Mouse (Mus musculus): ENCODE measurements around the gene Zfp664. TPM values are rescaled to one million over a fixed set of nuclear protein-coding genes. Genes with fewer than 3 reads are reported as not detected.
A peak's percentile ranks its signal among the peaks of the same experiment; 100 is the strongest.

Gene Zfp664
- polyA plus RNA-seq, 1 experiment: 19.6 TPM

- Histone ChIP-seq H3ac (ENCODE audit: control insufficient read depth, insufficient read length) (no peak overlapping the region), H3K4me2 (ENCODE audit: low read depth) (peak overlapping the region; percentile 75), H3K79me2 (ENCODE audit: control insufficient read depth, insufficient read depth) (no peaks in the 10 kb centered on the region), H3K27me3 (ENCODE audit: control insufficient read depth, insufficient read depth, insufficient read length) (no peaks in the 10 kb centered on the region), H3K36me3 (ENCODE audit: control insufficient read depth, insufficient read depth) (no peaks in the 10 kb centered on the region), H3K4me3 (no peak overlapping the region)
- TF ChIP-seq CEBPB (IDR thresholded peaks at IDR 0.05; ENCODE audit: insufficient read depth, poor library complexity, severe bottlenecking) (peak; percentile 20; the same call in 1 of the 2 replicates), E2F4 (IDR thresholded peaks at IDR 0.05; ENCODE audit: insufficient read depth) (no peak), MYOG (IDR thresholded peaks at IDR 0.05; ENCODE audit: control insufficient read depth in 1 of 3, insufficient read depth in 1 of 3, insufficient read length in 2 of 3, low read depth in 2 of 3) (peak in 2 of 3 experiments; percentile 39 to 64), TCF12 (IDR thresholded peaks at IDR 0.05; ENCODE audit: insufficient read depth, poor library complexity, severe bottlenecking) (peak; percentile 47), MYOD1 (IDR thresholded peaks at IDR 0.05; ENCODE audit: control insufficient read depth in 1 of 3, insufficient read length in 2 of 3, low read depth in 2 of 3) (peak in 2 of 3 experiments; percentile 51 to 80)
Observed at GRCm38 (mm10) chr5:124922356-124923352, 60.2 kb downstream of the Zfp664 start.

- H3K27me3 ChIP-seq (ENCODE audit: control insufficient read depth, insufficient read depth, insufficient read length): no peaks in the 10 kb centered on the region
- H3ac ChIP-seq (ENCODE audit: control insufficient read depth, insufficient read length): no peak overlapping the region
- TF ChIP-seq TCF3 (IDR thresholded peaks at IDR 0.05; ENCODE audit: insufficient read length, low read depth) (no peak), POLR2AphosphoS2 (IDR thresholded peaks at IDR 0.05; ENCODE audit: insufficient read length, low read depth) (no peak), TCF12 (IDR thresholded peaks at IDR 0.05; ENCODE audit: insufficient read depth, poor library complexity, severe bottlenecking) (no peak), MAX (IDR thresholded peaks at IDR 0.05; ENCODE audit: low read depth) (no peak), E2F4 (IDR thresholded peaks at IDR 0.05; ENCODE audit: insufficient read depth) (no peak), MYOG (IDR thresholded peaks at IDR 0.05; ENCODE audit: control insufficient read depth in 1 of 3, insufficient read depth in 1 of 3, insufficient read length in 2 of 3, low read depth in 2 of 3) (no peak), REST (IDR thresholded peaks at IDR 0.05; ENCODE audit: insufficient read depth, insufficient read length) (no peak), POLR2A (IDR thresholded peaks at IDR 0.05; ENCODE audit: insufficient read length, low read depth) (no peak)
Observed at GRCm38 (mm10) chr5:124929425-124930054, 67.0 kb downstream of the Zfp664 start.

DNA sequence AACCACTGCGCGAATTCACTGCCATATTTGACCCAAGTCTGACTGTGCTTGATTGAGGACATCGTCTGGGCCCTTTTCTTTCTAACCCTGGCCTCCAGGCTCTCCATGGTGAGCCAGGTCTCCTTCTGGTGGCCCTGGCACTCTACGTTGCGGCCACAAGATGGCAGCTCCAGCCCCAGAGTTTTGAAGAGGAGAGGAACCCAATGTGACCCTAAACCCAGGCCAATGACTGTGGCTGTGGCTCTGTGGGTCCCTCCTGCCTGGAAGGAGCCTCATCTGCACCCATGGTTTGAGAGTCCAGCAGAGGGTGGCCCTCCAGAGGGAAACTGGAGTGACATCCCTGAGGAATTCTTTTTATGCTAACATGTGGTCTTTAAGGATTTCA, 67.6 kb downstream of the Zfp664 start:
- H3ac ChIP-seq (ENCODE audit: control insufficient read depth, insufficient read length): no peak overlapping the region
- no peaks in the 10 kb centered on the region for H3K79me2 ChIP-seq (ENCODE audit: control insufficient read depth, insufficient read depth)
- no peaks in the 10 kb centered on the region for H3K36me3 ChIP-seq (ENCODE audit: control insufficient read depth, insufficient read depth)
- H3K4me2 ChIP-seq (ENCODE audit: low read depth): no peak overlapping the region
- H3K27me3 ChIP-seq (ENCODE audit: control insufficient read depth, insufficient read depth, insufficient read length): no peaks in the 10 kb centered on the region
- H3K4me3 ChIP-seq: no peak overlapping the region
- no peak for TF ChIP-seq POLR2A (IDR thresholded peaks at IDR 0.05; ENCODE audit: insufficient read length, low read depth)

More at GRCm38 (mm10) chr5:124929425-124930054, 67.0 kb downstream of the Zfp664 start:
- Histone ChIP-seq H3K4me2 (ENCODE audit: low read depth) (no peak overlapping the region), H3K4me3 (no peak overlapping the region), H3K36me3 (ENCODE audit: control insufficient read depth, insufficient read depth) (no peaks in the 10 kb centered on the region), H3K79me2 (ENCODE audit: control insufficient read depth, insufficient read depth) (no peaks in the 10 kb centered on the region)

DNA sequence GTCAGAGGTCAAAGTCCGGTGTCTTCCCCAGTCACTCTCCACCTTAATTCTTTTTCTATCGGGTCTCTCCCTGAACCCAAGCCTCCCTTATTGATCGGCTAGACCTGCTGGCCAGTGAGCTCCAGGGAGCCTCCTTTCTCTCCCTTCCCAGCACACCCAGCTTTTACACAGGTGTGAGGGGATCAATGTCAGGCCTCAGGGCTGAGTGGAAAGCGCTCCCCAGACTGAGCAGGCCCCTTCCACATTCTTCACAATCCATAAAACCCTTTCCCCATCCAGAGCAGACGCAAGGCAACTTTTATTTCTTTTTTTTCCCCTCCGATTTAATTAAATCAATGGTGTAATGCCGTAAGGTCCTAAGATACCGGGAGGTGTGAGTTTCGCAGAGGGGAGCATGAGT, 68.1 kb downstream of the Zfp664 start:
- Histone ChIP-seq H3K4me2 (ENCODE audit: low read depth) (no peak overlapping the region), H3K4me3 (no peak overlapping the region)

GRCm38 (mm10) chr5:124931076-124931475, 68.6 kb downstream of the Zfp664 start:
- no peaks in the 10 kb centered on the region for H3K79me2 ChIP-seq (ENCODE audit: control insufficient read depth, insufficient read depth)
- H3K27me3 ChIP-seq (ENCODE audit: control insufficient read depth, insufficient read depth, insufficient read length): no peaks in the 10 kb centered on the region
- no peaks in the 10 kb centered on the region for H3K36me3 ChIP-seq (ENCODE audit: control insufficient read depth, insufficient read depth)
- H3ac ChIP-seq (ENCODE audit: control insufficient read depth, insufficient read length): no peak overlapping the region
- no peak overlapping the region for H3K4me3 ChIP-seq
- TF ChIP-seq CEBPB (IDR thresholded peaks at IDR 0.05; ENCODE audit: insufficient read depth, poor library complexity, severe bottlenecking): no peak
- no peak overlapping the region for H3K4me2 ChIP-seq (ENCODE audit: low read depth)

More for the DNA sequence above, 68.1 kb downstream of the Zfp664 start:
- H3K36me3 ChIP-seq (ENCODE audit: control insufficient read depth, insufficient read depth): no peaks in the 10 kb centered on the region
- TF ChIP-seq TCF12 (IDR thresholded peaks at IDR 0.05; ENCODE audit: insufficient read depth, poor library complexity, severe bottlenecking) (no peak), MAX (IDR thresholded peaks at IDR 0.05; ENCODE audit: low read depth) (no peak), POLR2AphosphoS2 (IDR thresholded peaks at IDR 0.05; ENCODE audit: insufficient read length, low read depth) (no peak), MYOG (IDR thresholded peaks at IDR 0.05; ENCODE audit: control insufficient read depth in 1 of 3, insufficient read depth in 1 of 3, insufficient read length in 2 of 3, low read depth in 2 of 3) (no peak), E2F4 (IDR thresholded peaks at IDR 0.05; ENCODE audit: insufficient read depth) (no peak), REST (IDR thresholded peaks at IDR 0.05; ENCODE audit: insufficient read depth, insufficient read length) (no peak), USF1 (IDR thresholded peaks at IDR 0.05; ENCODE audit: low read depth) (no peak)
- no peak overlapping the region for H3ac ChIP-seq (ENCODE audit: control insufficient read depth, insufficient read length)
- no peaks in the 10 kb centered on the region for H3K79me2 ChIP-seq (ENCODE audit: control insufficient read depth, insufficient read depth)
- H3K27me3 ChIP-seq (ENCODE audit: control insufficient read depth, insufficient read depth, insufficient read length): no peaks in the 10 kb centered on the region
